Mouse (Mus musculus) heart, postnatal 14 days (tissue): ENCODE results near the gene Vps41. TPM values are rescaled to one million over a fixed set of nuclear protein-coding genes. Genes with fewer than 3 reads are reported as not detected.

Experiments used
- DNase-seq, 2 experiments: peaks; one replicate each; pipeline ENCODE4 v3.0.0; 2021 to 2022
- intact Hi-C: fragments of 180-260 bp; cut with DNase I; formaldehyde crosslinking; loops from one replicate; pipeline ENCODE4 v1.15.1; 2025
- total RNA-seq, 2 experiments: library from RNA; stranded (reverse); gene quantifications; 2 replicates each; pipeline ENCODE4 v1.2.3; 2021

The Vps41 gene
- total RNA-seq, 2 experiments from 2014 or later, result 32.7 to 35.2 TPM

- intact Hi-C loops, result no loop called here
These were observed 73.0 kb downstream of the Vps41 start for GRCm38 (mm10) chr13:18790086-18790485.

GRCm38 (mm10) chr13:18791314-18791713 lies 74.2 kb downstream of the Vps41 start:
- DNase-seq, result no peak
- intact Hi-C loops, result no loop called here

More at GRCm38 (mm10) chr13:18790086-18790485, 73.0 kb downstream of the Vps41 start:
- peak; percentile 7 to 10 for DNase-seq

- intact Hi-C loops, result no loop called here
These were observed 74.6 kb downstream of the Vps41 start for GRCm38 (mm10) chr13:18791724-18792123.

GRCm38 (mm10) chr13:18794454-18794853 lies 77.4 kb downstream of the Vps41 start:
- intact Hi-C loops, result no loop called here
- DNase-seq, result no peak

More at GRCm38 (mm10) chr13:18791724-18792123, 74.6 kb downstream of the Vps41 start:
- DNase-seq, result no peak

- no peak for DNase-seq
- intact Hi-C loops, result no loop called here
These were observed 80.5 kb downstream of the Vps41 start for GRCm38 (mm10) chr13:18797555-18797954.

GRCm38 (mm10) chr13:18800434-18800833 lies 83.3 kb downstream of the Vps41 start:
- DNase-seq, result no peak
- intact Hi-C loops, result no loop called here

GRCm38 (mm10) chr13:18809465-18809864 lies 92.4 kb downstream of the Vps41 start:
- no peak for DNase-seq
- intact Hi-C loops, result no loop called here

GRCm38 (mm10) chr13:18809978-18810675 lies 93.0 kb downstream of the Vps41 start:
- intact Hi-C loops, result loop anchor here (1.0 to 5.0 kb wide), 3 partner anchors 688 to 973 kb away; no protein-coding TSS in a partner anchor
- peak; percentile 59 to 75 for DNase-seq

- intact Hi-C loops, result no loop called here
- no peak for DNase-seq
These were observed 107.5 kb downstream of the Vps41 start for GRCm38 (mm10) chr13:18824420-18825123.

GRCm38 (mm10) chr13:18827029-18827428 lies 109.9 kb downstream of the Vps41 start:
- intact Hi-C loops, result no loop called here

GRCm38 (mm10) chr13:18830486-18830885 lies 113.4 kb downstream of the Vps41 start:
- DNase-seq, result no peak
- intact Hi-C loops, result no loop called here

More at GRCm38 (mm10) chr13:18827029-18827428, 109.9 kb downstream of the Vps41 start:
- DNase-seq, result no peak

GRCm38 (mm10) chr13:18839231-18839630 lies 122.1 kb downstream of the Vps41 start:
- intact Hi-C loops, result no loop called here

GRCm38 (mm10) chr13:18840366-18840765 lies 123.3 kb downstream of the Vps41 start:
- DNase-seq, result no peak
- intact Hi-C loops, result no loop called here

More at GRCm38 (mm10) chr13:18839231-18839630, 122.1 kb downstream of the Vps41 start:
- no peak for DNase-seq

- intact Hi-C loops, result no loop called here
- DNase-seq, result no peak
These were observed 123.9 kb downstream of the Vps41 start for GRCm38 (mm10) chr13:18841019-18841418.

- intact Hi-C loops, result no loop called here
- no peak for DNase-seq
These were observed 124.7 kb downstream of the Vps41 start for GRCm38 (mm10) chr13:18841752-18842282.

GRCm38 (mm10) chr13:18842556-18842955 lies 125.5 kb downstream of the Vps41 start:
- DNase-seq, result no peak
- intact Hi-C loops, result no loop called here

GRCm38 (mm10) chr13:18843546-18843945 lies 126.5 kb downstream of the Vps41 start:
- DNase-seq, result no peak
- intact Hi-C loops, result no loop called here

- DNase-seq, result no peak
- intact Hi-C loops, result no loop called here
These were observed 130.3 kb downstream of the Vps41 start for GRCm38 (mm10) chr13:18847386-18847785.

GRCm38 (mm10) chr13:18849563-18849962 lies 132.5 kb downstream of the Vps41 start:
- no peak for DNase-seq
- intact Hi-C loops, result no loop called here

GRCm38 (mm10) chr13:18851182-18851581 lies 134.1 kb downstream of the Vps41 start:
- intact Hi-C loops, result no loop called here
- no peak for DNase-seq

- no peak for DNase-seq
- intact Hi-C loops, result no loop called here
These were observed 135.6 kb downstream of the Vps41 start for GRCm38 (mm10) chr13:18852718-18853117.
